Mouse (Mus musculus) erythroblast, embryonic 14.5 days (primary cell): ENCODE measurements around the gene Fsd2.

ENCODE experiments used
- GATA1 ChIP-seq: IDR thresholded peaks from 2 replicates; pipeline ENCODE4 v1.6.1; 2012; ENCODE audit warnings: low read length, inconsistent platforms, mixed read lengths
- TAL1 ChIP-seq: IDR thresholded peaks from 3 replicates; pipeline ENCODE4 v1.6.1; 2012; ENCODE audit warnings: low read length, inconsistent platforms, mixed read lengths

GRCm38 (mm10) chr7:81596086-81596485 is 29.3 kb upstream of the Fsd2 start:
- no peak for TF ChIP-seq TAL1
- TF ChIP-seq GATA1: no peak
